Comparison of ENCODE assay signal across 17 mouse cellular contexts in genomic region chr4:47670476-47670875, GRCm38 (mm10).
A peak's percentile ranks its signal among the peaks of the same experiment; 100 is the strongest.
DNase-seq lines count a peak whose midpoint lies in the region; ATAC-seq and TF ChIP-seq lines count a peak whose summit lies in the region.
"Had no signal": no experiment of that assay in that cellular context is flagged by ENCODE, and none has a peak within 500 bp of the region (broad histone marks: within the 10 kb centered on the region; RNA-seq: fewer than 3 reads in every experiment).

No protein-coding gene starts in this region.

- no peaks in the 10 kb centered on the region for H3K27me3 ChIP-seq in lung, postnatal 0 days (replicated peaks; ENCODE audit: insufficient read depth, low read length)
- H3K27me3 ChIP-seq in heart, embryonic 14.5 days (ENCODE audit: control insufficient read depth, insufficient read depth, low read length): peaks cover 32% of the 10 kb centered on the region
- no peaks in the 10 kb centered on the region for H3K27me3 ChIP-seq in stomach, postnatal 0 days (ENCODE audit: control insufficient read depth, insufficient read depth, low read length)
- H3K27me3 ChIP-seq: kidney, embryonic 15.5 days; limb, embryonic 13.5 days had no signal

- intact Hi-C loops in gastrocnemius, postnatal 14 days (cut with DNase I; ENCODE audit: low total_unique reads): no loop called here

- peak; percentile 6 for DNase-seq in lung, postnatal 0 days (ENCODE audit: low spot score)
- no peak for DNase-seq in lung, postnatal 14 days
- DNase-seq in gastrocnemius, postnatal 14 days: peak; percentile 69
- no peak for DNase-seq in cerebellum, adult 11 months
- DNase-seq in stomach, postnatal 0 days (ENCODE audit: low spot score): no peak
- DNase-seq in kidney, adult 8-10 months: no peak
- DNase-seq in thymus, postnatal 0 days (ENCODE audit: low spot score): no peak
- DNase-seq: cerebellum, adult 8-10 months; embryo, embryonic 11 days; lung, embryonic 14.5 days had no signal

- H3K27ac ChIP-seq in lung, postnatal 0 days (ENCODE audit: low read length): no peak overlapping the region
- H3K27ac ChIP-seq in heart, embryonic 14.5 days (replicated peaks in 1 of 2; ENCODE audit: control insufficient read depth in 1 of 2, insufficient read depth in 1 of 2, low read depth in 2 of 2, low read length in 2 of 2): peak overlapping the region in 1 of 2 experiments; percentile 19; a peak in 1 of 4 replicates
- H3K27ac ChIP-seq in stomach, postnatal 0 days (replicated peaks): no peak overlapping the region
- H3K27ac ChIP-seq: forebrain, embryonic 10.5 days; kidney, embryonic 15.5 days; limb, embryonic 13.5 days had no signal

- TF ChIP-seq EP300 in lung, postnatal 0 days (IDR thresholded peaks at IDR 0.05): no peak
- no peak for TF ChIP-seq EP300 in stomach, postnatal 0 days (optimal IDR thresholded peaks at IDR 0.05)

- no peak for ATAC-seq in lung, postnatal 0 days
- peak; percentile 69 for ATAC-seq in heart, embryonic 14.5 days (ENCODE audit: insufficient number of reproducible peaks, insufficient read depth, low FRiP score, low read depth)
- no peak for ATAC-seq in stomach, postnatal 0 days (ENCODE audit: low FRiP score, low TSS enrichment)
- ATAC-seq: CD4-positive, CD25-positive, alpha-beta regulatory T cell, adult 4 months; Patski had no signal

- H3K36me3 ChIP-seq in lung, postnatal 0 days (ENCODE audit: insufficient read depth, low read length): no peaks in the 10 kb centered on the region
- no peaks in the 10 kb centered on the region for H3K36me3 ChIP-seq in heart, embryonic 14.5 days (ENCODE audit: control insufficient read depth, insufficient read depth, low read length)
- H3K36me3 ChIP-seq in stomach, postnatal 0 days (ENCODE audit: control insufficient read depth, insufficient read depth, low read length): no peaks in the 10 kb centered on the region
- H3K36me3 ChIP-seq: forebrain, embryonic 10.5 days; kidney, embryonic 15.5 days; limb, embryonic 13.5 days had no signal

- 64% methylated on average over 3 of the region's 3 CpGs for WGBS in lung, postnatal 0 days
- WGBS in heart, embryonic 14.5 days: 16% methylated on average over 3 of the region's 3 CpGs
- WGBS in stomach, postnatal 0 days: 57% methylated on average over 3 of the region's 3 CpGs

- H3K4me3 ChIP-seq in lung, postnatal 0 days (ENCODE audit: low read depth, low read length): no peak overlapping the region
- H3K4me3 ChIP-seq in heart, embryonic 14.5 days (ENCODE audit: control insufficient read depth in 1 of 2, insufficient read depth in 1 of 2, low read depth in 1 of 2, low read length in 2 of 2): no peak overlapping the region
- H3K4me3 ChIP-seq in stomach, postnatal 0 days (ENCODE audit: low read depth, low read length): no peak overlapping the region
- H3K4me3 ChIP-seq: forebrain, embryonic 10.5 days; kidney, embryonic 15.5 days; limb, embryonic 13.5 days had no signal

- no peaks in the 10 kb centered on the region for H3K4me1 ChIP-seq in lung, postnatal 0 days (ENCODE audit: insufficient read depth, low read depth, low read length)
- H3K4me1 ChIP-seq in heart, embryonic 14.5 days (ENCODE audit: control insufficient read depth in 2 of 2, insufficient read depth in 2 of 2, low read length in 2 of 2): peaks cover 5 to 9% of the 10 kb centered on the region in 2 experiments; a peak in 2 of 4 replicates
- H3K4me1 ChIP-seq in stomach, postnatal 0 days (replicated peaks; ENCODE audit: control insufficient read depth, insufficient read depth): no peaks in the 10 kb centered on the region
- H3K4me1 ChIP-seq: kidney, embryonic 15.5 days; limb, embryonic 13.5 days had no signal

- no peak overlapping the region for H3K4me2 ChIP-seq in lung, postnatal 0 days (replicated peaks; ENCODE audit: low read depth, low read length)
- H3K4me2 ChIP-seq in heart, embryonic 14.5 days (ENCODE audit: low read length): no peak overlapping the region
- no peak overlapping the region for H3K4me2 ChIP-seq in stomach, postnatal 0 days (replicated peaks; ENCODE audit: low read depth)
- H3K4me2 ChIP-seq: kidney, embryonic 15.5 days; limb, embryonic 13.5 days; lung, embryonic 14.5 days; midbrain, embryonic 11.5 days had no signal

- no peak for TF ChIP-seq CTCF in lung, postnatal 0 days (IDR thresholded peaks at IDR 0.05)
- no peak for TF ChIP-seq CTCF in stomach, postnatal 0 days (IDR thresholded peaks at IDR 0.05; ENCODE audit: low read depth)

- H3K9ac ChIP-seq in lung, postnatal 0 days (replicated peaks; ENCODE audit: low read depth): no peak overlapping the region
- H3K9ac ChIP-seq in heart, embryonic 14.5 days (ENCODE audit: low read length): no peak overlapping the region
- no peak overlapping the region for H3K9ac ChIP-seq in stomach, postnatal 0 days (ENCODE audit: low read length)
- H3K9ac ChIP-seq: kidney, embryonic 15.5 days; limb, embryonic 13.5 days; lung, embryonic 14.5 days had no signal

- H3K9me3 ChIP-seq in lung, postnatal 0 days (ENCODE audit: low read length): no peaks in the 10 kb centered on the region
- 0 out of 2 replicates have a peak, but pooled peaks cover 3% of the 10 kb centered on the region for H3K9me3 ChIP-seq in heart, embryonic 14.5 days (ENCODE audit: control insufficient read depth, low read length)
- no peaks in the 10 kb centered on the region for H3K9me3 ChIP-seq in stomach, postnatal 0 days (ENCODE audit: control insufficient read depth, low read length)
- H3K9me3 ChIP-seq: forebrain, embryonic 10.5 days; kidney, embryonic 15.5 days; limb, embryonic 13.5 days had no signal

Comparison
In these comparisons a context has a peak if more than half of its experiments do, and no peak if none do; other contexts are left out.
1. DNase-seq: peak in lung, postnatal 0 days (single experiment) and gastrocnemius, postnatal 14 days (single experiment); none in lung, postnatal 14 days (single experiment), cerebellum, adult 11 months (single experiment), stomach, postnatal 0 days (single experiment), kidney, adult 8-10 months (0 of 2) and thymus, postnatal 0 days (single experiment).